Mouse (Mus musculus): ENCODE measurements around the gene Metrnl.

The Metrnl gene

DNA sequence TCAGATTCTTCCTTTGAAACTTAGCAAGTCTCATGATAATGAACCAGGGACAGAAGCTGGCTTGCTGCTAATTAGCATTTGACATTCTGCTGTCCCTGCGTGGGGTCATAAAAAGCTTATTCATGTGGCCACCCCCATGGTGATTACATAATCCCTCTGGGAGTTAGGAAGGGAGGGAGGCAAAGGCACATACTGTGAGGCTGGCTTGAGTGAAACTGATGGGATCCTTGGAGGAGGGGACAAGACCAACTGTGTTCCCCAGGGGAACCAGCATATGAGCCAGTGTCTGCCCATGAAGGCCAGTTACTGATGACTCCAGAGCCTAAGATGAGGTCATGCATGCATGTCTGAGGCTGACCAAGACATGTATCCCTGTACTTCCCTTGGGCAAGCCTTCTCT is 33.5 kb downstream of the Metrnl start:
- DNase-seq (ENCODE audit: low spot score) = no peak

- DNase-seq (ENCODE audit: low spot score) = no peak
Observed at GRCm38 (mm10) chr11:121738616-121739015, 37.3 kb downstream of the Metrnl start.

GRCm38 (mm10) chr11:121740906-121741305 is 39.6 kb downstream of the Metrnl start:
- DNase-seq (ENCODE audit: low spot score) = no peak

DNA sequence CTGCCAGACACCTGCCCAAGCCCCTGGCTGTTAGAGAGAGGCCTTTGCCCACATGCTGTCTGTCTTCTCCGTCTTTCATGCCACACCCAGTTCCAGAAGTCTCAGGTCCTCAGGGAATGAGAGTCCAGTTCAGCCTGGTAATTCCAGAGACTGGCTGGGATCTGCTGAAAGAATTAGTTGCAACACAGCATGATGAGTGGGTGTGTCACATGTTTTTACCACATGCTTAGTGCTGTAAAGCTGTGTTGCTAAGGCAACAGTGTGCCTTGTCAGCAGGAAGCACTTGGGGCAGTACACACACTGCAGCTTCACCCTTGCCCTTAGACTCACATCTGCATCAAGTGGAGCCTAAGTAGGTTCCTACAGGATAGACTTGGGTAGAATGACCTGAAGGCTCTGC is 40.1 kb downstream of the Metrnl start:
- no peak for DNase-seq (ENCODE audit: low spot score)

DNA sequence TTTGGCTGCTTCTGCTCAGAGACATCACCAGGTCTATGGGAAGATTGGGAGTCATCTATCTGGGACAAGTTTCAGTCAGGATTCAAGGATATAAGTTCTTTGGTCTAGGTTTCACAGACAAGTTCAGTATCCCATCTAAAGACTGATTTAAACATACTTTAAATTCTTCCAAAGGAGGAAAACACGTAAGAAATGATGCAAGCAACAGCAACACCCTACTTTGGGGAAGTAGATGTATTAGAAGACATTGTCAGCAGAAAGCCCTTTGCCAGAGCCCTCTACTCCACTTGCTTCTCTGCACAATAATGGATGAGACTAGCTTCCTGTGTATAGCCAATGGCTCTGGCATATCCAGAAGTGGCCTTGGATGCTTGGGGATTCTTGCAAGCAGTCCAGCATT is 41.8 kb downstream of the Metrnl start:
- DNase-seq (ENCODE audit: low spot score) = no peak

DNA sequence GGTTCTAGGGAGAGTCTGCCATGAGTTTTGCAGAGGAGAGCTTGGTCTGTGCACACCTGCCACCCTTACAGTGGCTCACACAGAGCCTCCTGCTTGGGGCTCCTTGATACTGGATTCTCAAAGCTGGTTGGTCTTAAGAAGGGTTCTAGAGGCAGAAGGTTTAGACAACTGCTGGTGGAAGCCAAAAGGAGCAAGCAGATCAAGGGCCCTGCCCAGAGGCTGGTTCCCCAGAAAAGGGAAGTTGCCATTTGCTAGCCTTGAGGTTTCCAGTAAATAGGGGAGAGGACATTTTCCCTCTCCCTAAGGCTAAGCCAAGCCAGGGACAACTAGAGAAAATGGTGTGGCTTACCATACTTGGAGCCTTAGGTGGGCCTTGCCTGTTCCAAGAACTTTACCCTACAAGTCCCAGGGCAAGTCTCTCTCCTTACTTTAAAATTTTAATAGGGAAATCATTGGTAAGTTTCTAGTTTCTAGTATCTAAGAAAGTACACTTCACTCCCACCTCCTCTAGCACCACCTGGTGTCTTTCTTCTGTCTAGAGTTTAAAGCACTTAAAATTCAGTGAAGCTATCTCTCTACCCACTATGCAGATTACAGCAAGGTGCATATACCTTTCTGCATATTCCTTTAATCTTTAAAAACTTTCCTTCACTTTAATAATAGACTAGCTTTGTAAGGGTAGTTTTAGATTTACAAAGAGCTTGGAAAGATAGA is 42.7 kb downstream of the Metrnl start:
- DNase-seq (ENCODE audit: low spot score) = no peak

GRCm38 (mm10) chr11:121746941-121747494 is 45.7 kb downstream of the Metrnl start:
- DNase-seq (ENCODE audit: low spot score) = no peak

DNA sequence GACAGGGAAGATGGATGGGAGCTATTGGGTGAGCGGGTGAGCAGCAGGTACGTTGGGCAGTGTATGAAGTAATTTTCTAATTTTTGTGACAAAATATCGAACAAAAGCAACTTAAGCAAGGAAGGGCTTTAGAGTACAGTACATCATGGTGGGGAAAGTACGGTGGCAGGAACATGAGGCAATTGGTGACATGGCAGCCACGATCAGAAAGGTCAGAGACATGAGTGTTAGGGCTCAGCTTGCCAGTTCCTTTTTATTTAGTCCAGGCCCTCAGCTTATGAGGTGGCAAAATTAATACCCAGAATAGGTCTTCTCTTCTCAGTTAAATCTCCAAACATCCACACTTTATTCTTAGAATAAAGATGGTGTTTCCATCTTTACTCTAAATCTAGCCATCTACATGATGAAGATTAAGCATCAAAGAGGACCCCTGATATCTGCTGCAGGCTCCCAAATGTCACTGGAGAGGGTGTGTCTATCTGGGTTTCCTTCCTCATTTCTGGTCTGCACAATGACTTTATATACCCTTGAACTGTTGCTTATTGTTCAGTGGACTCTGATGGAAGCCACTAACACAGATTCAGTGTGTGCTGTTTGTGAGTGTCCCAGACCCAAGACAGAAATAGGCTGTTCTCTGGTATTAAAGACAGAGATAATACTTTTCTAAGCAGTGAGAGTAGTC is 46.8 kb downstream of the Metrnl start:
- DNase-seq (ENCODE audit: low spot score) = no peak

Measured in urinary bladder, postnatal 25 days (tissue).